Mouse (Mus musculus) G1E (cell line): Measurements from ENCODE around the gene Fam43a. TPM values are rescaled to one million over a fixed set of nuclear protein-coding genes. Genes with fewer than 3 reads are reported as not detected.
A peak's percentile ranks its signal among the peaks of the same experiment; 100 is the strongest.

Experiments used
- ATAC-seq: 2 replicates; pipeline ENCODE4 v1.8.0; 2016; ENCODE audit warnings: mild to moderate bottlenecking; ENCODE audit not compliant: insufficient number of reproducible peaks, poor library complexity, low FRiP score, severe bottlenecking; ENCODE audit errors: extremely low read depth
- DNase-seq: peaks from one replicate; pipeline ENCODE4 v3.0.0; 2012; ENCODE audit warnings: low spot score
- H3K27me3 ChIP-seq: 2 replicates; pipeline ENCODE4 v1.6.1; 2012; ENCODE audit warnings: mild to moderate bottlenecking, low read length, inconsistent platforms; ENCODE audit not compliant: insufficient read depth
- H3K36me3 ChIP-seq: replicated peaks from 2 replicates; pipeline ENCODE3; 2012; ENCODE audit warnings: mild to moderate bottlenecking, inconsistent platforms
- H3K4me1 ChIP-seq: 2 replicates; pipeline ENCODE4 v1.6.1; 2012; ENCODE audit warnings: low read depth, low read length, inconsistent platforms, mixed read lengths; ENCODE audit not compliant: insufficient read depth
- H3K4me3 ChIP-seq: 2 replicates; pipeline ENCODE4 v1.5.1; 2012; ENCODE audit warnings: low read depth, mild to moderate bottlenecking, inconsistent platforms, low read length, moderate library complexity, mixed read lengths
- H3K9me3 ChIP-seq: replicated peaks from 2 replicates; pipeline ENCODE4 v1.6.1; 2012; ENCODE audit warnings: inconsistent platforms
- CTCF ChIP-seq: IDR thresholded peaks from 2 replicates; pipeline ENCODE4 v1.5.1; 2012; ENCODE audit warnings: low read depth, low read length, inconsistent platforms, mixed read lengths
- GATA1 ChIP-seq: IDR thresholded peaks from 2 replicates; pipeline ENCODE4 v1.6.1; 2012; ENCODE audit warnings: borderline replicate concordance, low read length, inconsistent platforms, mixed read lengths
- GATA2 ChIP-seq: IDR thresholded peaks from 2 replicates; pipeline ENCODE4 v1.6.1; 2012; ENCODE audit warnings: low read depth, low read length, inconsistent platforms, borderline replicate concordance
- POLR2AphosphoS5 ChIP-seq: IDR thresholded peaks from 2 replicates; pipeline ENCODE4 v1.6.1; 2012; ENCODE audit warnings: low read depth, low read length, inconsistent platforms; ENCODE audit not compliant: insufficient replicate concordance
- TAL1 ChIP-seq: conservative IDR thresholded peaks from 2 replicates; pipeline ENCODE4 v1.6.1; 2012; ENCODE audit warnings: low read depth, low read length, inconsistent platforms, mixed read lengths
- polyA plus RNA-seq: library from polyadenylated mRNA; stranded (reverse); fragments of >175 nt; gene quantifications from 2 replicates; pipeline ENCODE4 v1.2.3, GENCODE M21; 2012
- total RNA-seq, 2 experiments: library from RNA; stranded (forward) in 1 of 2; stranded (reverse) in 1 of 2; fragments of 200-1000 nt in 1 of 2; fragments of >200 nt in 1 of 2; fragmentation: Nextera tagmentation in 1 of 2; gene quantifications; 2 replicates each; pipeline ENCODE4 v1.2.3; 2014 to 2017

Gene Fam43a
- total and polyA plus RNA-seq, 3 experiments = 0.01 TPM; not detected in 2

GRCm38 (mm10) chr16:30576392-30576791 is 23.1 kb upstream of the Fam43a start:
- ATAC-seq = no peak

DNA sequence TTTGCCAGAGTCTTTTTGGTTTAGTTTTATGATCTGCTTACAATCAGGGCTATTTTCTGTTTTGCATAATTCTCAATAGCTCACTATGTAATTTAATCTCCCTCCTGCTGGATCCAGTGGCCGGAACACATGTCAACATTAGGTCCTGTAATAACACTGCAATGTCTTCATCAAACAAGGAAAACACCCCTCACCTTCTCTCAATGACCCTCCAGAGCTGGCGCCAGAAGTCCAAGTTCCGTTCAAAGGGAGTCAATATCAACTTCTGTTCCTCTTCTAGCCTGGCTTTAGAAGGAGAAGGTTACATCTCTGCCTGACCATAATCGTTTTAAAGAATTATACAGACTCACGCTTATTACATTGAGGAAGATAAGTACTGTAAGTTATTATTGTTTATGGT is 18.8 kb upstream of the Fam43a start:
- no peak for DNase-seq
- H3K36me3 ChIP-seq = peaks cover 100% of the 10 kb centered on the region
- H3K4me3 ChIP-seq = no peak overlapping the region
- ATAC-seq = no peak
- H3K4me1 ChIP-seq = peaks cover 19% of the 10 kb centered on the region
- TF ChIP-seq POLR2AphosphoS5 (no peak), GATA2 (no peak), CTCF (no peak), TAL1 (no peak), GATA1 (no peak)
- H3K9me3 ChIP-seq = no peaks in the 10 kb centered on the region
- H3K27me3 ChIP-seq = no peaks in the 10 kb centered on the region

More at GRCm38 (mm10) chr16:30576392-30576791, 23.1 kb upstream of the Fam43a start:
- no peak for TF ChIP-seq GATA2
- no peak for TF ChIP-seq TAL1
- no peak for TF ChIP-seq CTCF
- TF ChIP-seq POLR2AphosphoS5 = no peak
- no peak for TF ChIP-seq GATA1
- H3K4me1 ChIP-seq = peaks cover 11% of the 10 kb centered on the region
- peaks cover 97% of the 10 kb centered on the region for H3K36me3 ChIP-seq
- no peak overlapping the region for H3K4me3 ChIP-seq
- H3K9me3 ChIP-seq = no peaks in the 10 kb centered on the region
- DNase-seq = no peak
- H3K27me3 ChIP-seq = no peaks in the 10 kb centered on the region

DNA sequence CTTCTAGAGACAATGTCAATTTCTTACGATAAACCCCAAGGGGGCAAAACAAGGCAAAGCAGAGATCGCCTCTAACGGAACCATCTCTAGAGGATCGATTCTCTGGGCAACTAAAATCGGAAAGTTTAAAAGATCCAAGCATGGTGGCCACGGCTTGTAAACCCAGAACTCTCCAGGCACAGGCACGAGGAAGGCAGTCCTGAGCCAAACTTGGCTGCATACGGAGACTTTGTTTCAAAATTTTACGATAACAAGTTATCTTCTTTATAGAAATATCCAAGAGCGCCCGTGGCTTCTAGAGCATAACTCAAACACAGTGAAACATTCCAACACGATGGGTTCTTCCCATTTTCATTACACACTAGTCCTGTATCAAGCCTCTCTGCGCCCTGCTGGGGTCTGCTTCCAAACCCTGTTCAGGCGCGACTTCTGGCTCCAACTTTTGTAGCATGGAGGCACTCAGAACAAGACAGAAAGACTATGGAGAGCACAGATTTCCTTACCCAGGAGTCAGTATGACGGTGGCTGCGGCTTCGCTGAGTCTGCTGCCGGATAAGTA is 12.5 kb upstream of the Fam43a start:
- no peak for ATAC-seq
- H3K4me1 ChIP-seq = peaks cover 29% of the 10 kb centered on the region
- peak overlapping the region; percentile 84 for H3K4me3 ChIP-seq
- no peak for DNase-seq
- H3K36me3 ChIP-seq = peaks cover 40% of the 10 kb centered on the region
- peaks cover 5% of the 10 kb centered on the region; the same call in 1 of the 2 replicates for H3K27me3 ChIP-seq
- TF ChIP-seq POLR2AphosphoS5 (no peak), CTCF (no peak), GATA2 (no peak), TAL1 (no peak), GATA1 (no peak)
- H3K9me3 ChIP-seq = no peaks in the 10 kb centered on the region

GRCm38 (mm10) chr16:30587494-30588327 is 11.8 kb upstream of the Fam43a start, which contains the start of gene Lsg1:
TSS of gene Lsg1 (minus strand) at chr16:30587592.
- H3K4me1 ChIP-seq = peaks cover 29% of the 10 kb centered on the region
- peaks cover 5% of the 10 kb centered on the region; the same call in 1 of the 2 replicates for H3K27me3 ChIP-seq
- H3K4me3 ChIP-seq = peak within 1 kb of the TSS; percentile 84
- DNase-seq (peak; percentile 75), ATAC-seq (peak; percentile 86)
- H3K36me3 ChIP-seq = peaks cover 33% of the 10 kb centered on the region
- no peaks in the 10 kb centered on the region for H3K9me3 ChIP-seq
- no peak for TF ChIP-seq POLR2AphosphoS5
- TF ChIP-seq TAL1 = no peak
- TF ChIP-seq GATA2 = no peak
- no peak for TF ChIP-seq CTCF
- no peak for TF ChIP-seq GATA1

GRCm38 (mm10) chr16:30590264-30591209 is 9.0 kb upstream of the Fam43a start:
- Histone ChIP-seq H3K4me1 (peaks cover 22% of the 10 kb centered on the region), H3K4me3 (no peak overlapping the region), H3K36me3 (peaks cover 5% of the 10 kb centered on the region), H3K9me3 (no peaks in the 10 kb centered on the region), H3K27me3 (peaks cover 23% of the 10 kb centered on the region)
- ATAC-seq (no peak), DNase-seq (no peak)
- no peak for TF ChIP-seq POLR2AphosphoS5
- TF ChIP-seq GATA2 = no peak
- no peak for TF ChIP-seq CTCF
- TF ChIP-seq TAL1 = no peak
- TF ChIP-seq GATA1 = no peak

- peaks cover 34% of the 10 kb centered on the region for H3K27me3 ChIP-seq
- no peaks in the 10 kb centered on the region for H3K9me3 ChIP-seq
- no peak for ATAC-seq
- DNase-seq = no peak
- no peaks in the 10 kb centered on the region for H3K36me3 ChIP-seq
- H3K4me1 ChIP-seq = peaks cover 18% of the 10 kb centered on the region
- TF ChIP-seq GATA2 = no peak
- TF ChIP-seq CTCF = no peak
- TF ChIP-seq GATA1 = no peak
- TF ChIP-seq TAL1 = no peak
- TF ChIP-seq POLR2AphosphoS5 = no peak
- H3K4me3 ChIP-seq = no peak overlapping the region
These were observed 7.5 kb upstream of the Fam43a start for GRCm38 (mm10) chr16:30591990-30592389.
